Mouse (Mus musculus): Measurements from ENCODE around the gene Filip1.

Filip1 gene

GRCm38 (mm10) chr9:79914276-79914675 is 98.4 kb downstream of the Filip1 start:
- DNase-seq (ENCODE audit: extremely low read depth, low read depth, low spot score): no peak

- no peak for DNase-seq (ENCODE audit: extremely low read depth, low read depth, low spot score)
These were observed 99.7 kb downstream of the Filip1 start for GRCm38 (mm10) chr9:79912971-79913370.

GRCm38 (mm10) chr9:79910166-79910565 is 102.5 kb downstream of the Filip1 start:
- DNase-seq (ENCODE audit: extremely low read depth, low read depth, low spot score): no peak

- no peak for DNase-seq (ENCODE audit: extremely low read depth, low read depth, low spot score)
These were observed 113.8 kb downstream of the Filip1 start for GRCm38 (mm10) chr9:79898815-79899214.

GRCm38 (mm10) chr9:79894665-79895064 is 118.0 kb downstream of the Filip1 start:
- no peak for DNase-seq (ENCODE audit: extremely low read depth, low read depth, low spot score)

- no peak for DNase-seq (ENCODE audit: extremely low read depth, low read depth, low spot score)
These were observed 118.6 kb downstream of the Filip1 start for GRCm38 (mm10) chr9:79893841-79894612.

- no peak for DNase-seq (ENCODE audit: extremely low read depth, low read depth, low spot score)
These were observed 120.5 kb downstream of the Filip1 start for GRCm38 (mm10) chr9:79892183-79892582.

GRCm38 (mm10) chr9:79890488-79890887 is 122.2 kb downstream of the Filip1 start:
- DNase-seq (ENCODE audit: extremely low read depth, low read depth, low spot score): no peak

GRCm38 (mm10) chr9:79889132-79889531 is 123.5 kb downstream of the Filip1 start:
- no peak for DNase-seq (ENCODE audit: extremely low read depth, low read depth, low spot score)

GRCm38 (mm10) chr9:79885244-79886210 is 127.1 kb downstream of the Filip1 start:
- no peak for DNase-seq (ENCODE audit: extremely low read depth, low read depth, low spot score)

GRCm38 (mm10) chr9:79883139-79883538 is 129.5 kb downstream of the Filip1 start:
- DNase-seq (ENCODE audit: extremely low read depth, low read depth, low spot score): no peak

- no peak for DNase-seq (ENCODE audit: extremely low read depth, low read depth, low spot score)
These were observed 132.6 kb downstream of the Filip1 start for GRCm38 (mm10) chr9:79880031-79880430.

- DNase-seq (ENCODE audit: extremely low read depth, low read depth, low spot score): no peak
These were observed 137.0 kb downstream of the Filip1 start for GRCm38 (mm10) chr9:79875522-79876131.

- DNase-seq (ENCODE audit: extremely low read depth, low read depth, low spot score): no peak
These were observed 140.1 kb downstream of the Filip1 start for GRCm38 (mm10) chr9:79872598-79872997.

- no peak for DNase-seq (ENCODE audit: extremely low read depth, low read depth, low spot score)
These were observed 143.1 kb downstream of the Filip1 start for GRCm38 (mm10) chr9:79869512-79869911.

GRCm38 (mm10) chr9:79865998-79866397 is 146.7 kb downstream of the Filip1 start:
- no peak for DNase-seq (ENCODE audit: extremely low read depth, low read depth, low spot score)

- no peak for DNase-seq (ENCODE audit: extremely low read depth, low read depth, low spot score)
These were observed 150.1 kb downstream of the Filip1 start for GRCm38 (mm10) chr9:79862544-79862943.

GRCm38 (mm10) chr9:79847099-79847498 is 165.6 kb downstream of the Filip1 start:
- DNase-seq (ENCODE audit: extremely low read depth, low read depth, low spot score): no peak

GRCm38 (mm10) chr9:79842615-79843014 is 170.0 kb downstream of the Filip1 start:
- DNase-seq (ENCODE audit: extremely low read depth, low read depth, low spot score): no peak

GRCm38 (mm10) chr9:79842028-79842427 is 170.6 kb downstream of the Filip1 start:
- no peak for DNase-seq (ENCODE audit: extremely low read depth, low read depth, low spot score)

GRCm38 (mm10) chr9:79831294-79831693 is 181.4 kb downstream of the Filip1 start:
- no peak for DNase-seq (ENCODE audit: extremely low read depth, low read depth, low spot score)
